Mouse (Mus musculus) ES-E14 (cell line): ENCODE measurements around the gene Serpina1d. TPM values are rescaled to one million over a fixed set of nuclear protein-coding genes. Genes with fewer than 3 reads are reported as not detected.

ENCODE experiments used
- total RNA-seq: library from RNA; depleted of rRNA; stranded (reverse); fragments of 300-350 nt; gene quantifications from 2 replicates; pipeline ENCODE4 v1.2.3, GENCODE M21; 2012; rRNA removed

Gene Serpina1d
- total RNA-seq, 1 experiment, result not detected

Other genes starting within 250 kb of the Serpina1d start
- gene Ppp4r4, start 241.3 kb downstream of the Serpina1d start, total RNA-seq, result 1.2 and 1.7 TPM in 2 replicates
- not detected in 2 replicates for gene Serpina10, start 142.1 kb downstream of the Serpina1d start, total RNA-seq
- gene Serpina6, start 116.4 kb downstream of the Serpina1d start, total RNA-seq, result not detected in 2 replicates
- gene Serpina16, start 97.5 kb downstream of the Serpina1d start, total RNA-seq, result not detected in 2 replicates
- gene Serpina1f, start 78.1 kb downstream of the Serpina1d start, total RNA-seq, result not detected in 2 replicates
- not detected in 2 replicates for gene Serpina1b, start 56.8 kb upstream of the Serpina1d start, total RNA-seq
- not detected in 2 replicates for gene Serpina1a, start 90.0 kb upstream of the Serpina1d start, total RNA-seq
- gene Serpina1c, start 131.3 kb upstream of the Serpina1d start, total RNA-seq, result not detected in 2 replicates
- not detected in 2 replicates for gene Serpina1e, start 185.4 kb upstream of the Serpina1d start, total RNA-seq
- not detected in 2 replicates for gene Serpina11, start 216.4 kb upstream of the Serpina1d start, total RNA-seq
- gene Serpina9, start 240.2 kb upstream of the Serpina1d start, total RNA-seq, result 0.18 TPM in 1 of 2 replicates, not detected in the other